Mouse (Mus musculus) CH12.LX (cell line): ENCODE results near the gene 1810046K07Rik. TPM values are rescaled to one million over a fixed set of nuclear protein-coding genes. Genes with fewer than 3 reads are reported as not detected.

Experiments
- DNase-seq: peaks from one replicate; pipeline ENCODE4 v3.0.0-alpha.2; 2013; ENCODE audit errors: extremely low read depth
- H3K27ac ChIP-seq: 2 replicates; pipeline ENCODE4 v1.5.1; 2012; ENCODE audit warnings: low read depth, mild to moderate bottlenecking, control low read depth, moderate library complexity; ENCODE audit not compliant: insufficient read depth
- H3K27me3 ChIP-seq: replicated peaks from 2 replicates; pipeline ENCODE3; 2012; ENCODE audit warnings: inconsistent platforms
- H3K36me3 ChIP-seq, 2 experiments: replicated peaks in 1 of 2; 2 replicates each; pipeline versions ENCODE3 to v1.6.1; 2012; ENCODE audit warnings: inconsistent platforms in 1 of 2, low read length in 1 of 2, mild to moderate bottlenecking in 1 of 2, mixed read lengths in 1 of 2, moderate library complexity in 1 of 2; ENCODE audit not compliant: control insufficient read depth in 1 of 2, insufficient read depth in 1 of 2
- H3K4me1 ChIP-seq, 2 experiments: 2 replicates each; pipeline ENCODE4 v1.6.1; 2012; ENCODE audit warnings: inconsistent platforms in 1 of 2, moderate library complexity in 1 of 2; ENCODE audit not compliant: insufficient read depth in 2 of 2, control insufficient read depth in 1 of 2
- H3K4me2 ChIP-seq: 2 replicates; pipeline ENCODE4 v1.6.1; 2012; ENCODE audit warnings: low read depth, mild to moderate bottlenecking, control low read depth; ENCODE audit not compliant: poor library complexity, insufficient read depth, severe bottlenecking
- H3K4me3 ChIP-seq, 3 experiments: fragments of 150-350 bp in 1 of 3; sonication (generic) in 1 of 3; replicated peaks in 1 of 3; 2 replicates each; pipeline versions ENCODE3 to v1.5.1; 2011 to 2012; ENCODE audit warnings: low read depth in 2 of 3, low read length in 2 of 3, mild to moderate bottlenecking in 2 of 3, moderate library complexity in 2 of 3, control low read depth in 1 of 3, improper control_type of control experiment in 1 of 3, inconsistent platforms in 1 of 3, mixed read lengths in 1 of 3; ENCODE audit not compliant: poor library complexity in 1 of 3
- H3K79me2 ChIP-seq: replicated peaks from 2 replicates; pipeline ENCODE4 v1.6.1; 2012; ENCODE audit warnings: mild to moderate bottlenecking, moderate library complexity; ENCODE audit not compliant: control insufficient read depth, poor library complexity, insufficient read depth, severe bottlenecking; ENCODE audit errors: extremely low read depth
- H3K9ac ChIP-seq: 2 replicates; pipeline ENCODE4 v1.6.1; 2012; ENCODE audit warnings: low read depth, mild to moderate bottlenecking, control low read depth, moderate library complexity; ENCODE audit not compliant: insufficient read depth
- H3K9me3 ChIP-seq: replicated peaks from 2 replicates; pipeline ENCODE3; 2012; ENCODE audit warnings: low read length, inconsistent platforms, mixed read lengths
- CHD1 ChIP-seq: IDR thresholded peaks from 2 replicates; pipeline ENCODE4 v1.6.1; 2012; ENCODE audit warnings: low read depth, low read length, improper control_type of control experiment, inconsistent platforms
- CTCF ChIP-seq, 2 experiments: IDR thresholded peaks in 1 of 2; conservative IDR thresholded peaks in 1 of 2; 2 replicates each; pipeline ENCODE4 v1.5.1; 2011 to 2012; ENCODE audit warnings: low read depth in 2 of 2, low read length in 2 of 2, improper control_type of control experiment in 1 of 2, inconsistent platforms in 1 of 2, mild to moderate bottlenecking in 1 of 2, moderate library complexity in 1 of 2
- E2F4 ChIP-seq: IDR thresholded peaks from 2 replicates; pipeline ENCODE4 v1.6.1; 2011; ENCODE audit warnings: low read depth, low read length, improper control_type of control experiment; ENCODE audit not compliant: insufficient replicate concordance
- ETS1 ChIP-seq: conservative IDR thresholded peaks from 2 replicates; pipeline ENCODE4 v1.6.1; 2012; ENCODE audit warnings: low read depth, mild to moderate bottlenecking, inconsistent platforms, low read length, improper control_type of control experiment, moderate library complexity
- HCFC1 ChIP-seq: IDR thresholded peaks from 2 replicates; pipeline ENCODE4 v1.6.1; 2012; ENCODE audit warnings: low read depth, mild to moderate bottlenecking, inconsistent platforms, low read length, improper control_type of control experiment
- IRF4 ChIP-seq: IDR thresholded peaks from 2 replicates; pipeline ENCODE4 v1.6.1; 2014; ENCODE audit warnings: low read depth, mild to moderate bottlenecking, inconsistent platforms, low read length, improper control_type of control experiment
- JUN ChIP-seq: IDR thresholded peaks from 2 replicates; pipeline ENCODE4 v1.6.1; 2011; ENCODE audit warnings: low read depth, mild to moderate bottlenecking, low read length, improper control_type of control experiment, moderate library complexity; ENCODE audit not compliant: insufficient read depth
- JUND ChIP-seq: conservative IDR thresholded peaks from 2 replicates; pipeline ENCODE4 v1.6.1; 2011; ENCODE audit warnings: low read depth, low read length, improper control_type of control experiment
- KAT2A ChIP-seq: IDR thresholded peaks from 2 replicates; pipeline ENCODE4 v1.6.1; 2012; ENCODE audit warnings: low read length, improper control_type of control experiment, inconsistent platforms; ENCODE audit not compliant: insufficient replicate concordance
- MAFK ChIP-seq: IDR thresholded peaks from 2 replicates; pipeline ENCODE4 v1.6.1; 2011; ENCODE audit warnings: low read length, improper control_type of control experiment; ENCODE audit not compliant: insufficient replicate concordance
- MEF2A ChIP-seq: IDR thresholded peaks from 2 replicates; pipeline ENCODE4 v1.6.1; 2014; ENCODE audit warnings: low read depth, mild to moderate bottlenecking, inconsistent platforms, low read length, improper control_type of control experiment, borderline replicate concordance
- MXI1 ChIP-seq: IDR thresholded peaks from 2 replicates; pipeline ENCODE4 v1.6.1; 2011; ENCODE audit warnings: mild to moderate bottlenecking, low read depth, low read length, improper control_type of control experiment
- NRF1 ChIP-seq: IDR thresholded peaks from 2 replicates; pipeline ENCODE4 v1.6.1; 2014; ENCODE audit warnings: low read depth, mild to moderate bottlenecking, inconsistent platforms, low read length, improper control_type of control experiment, moderate library complexity
- POLR2AphosphoS2 ChIP-seq: IDR thresholded peaks from 2 replicates; pipeline ENCODE4 v1.6.1; 2011; ENCODE audit warnings: low read depth, low read length, improper control_type of control experiment
- RAD21 ChIP-seq: IDR thresholded peaks from 2 replicates; pipeline ENCODE4 v1.6.1; 2011; ENCODE audit warnings: low read depth, mild to moderate bottlenecking, low read length, improper control_type of control experiment, moderate library complexity
- SIN3A ChIP-seq: IDR thresholded peaks from 2 replicates; pipeline ENCODE4 v1.6.1; 2012; ENCODE audit warnings: low read length, improper control_type of control experiment, inconsistent platforms
- SMC3 ChIP-seq: IDR thresholded peaks from 2 replicates; pipeline ENCODE4 v1.6.1; 2011; ENCODE audit warnings: low read depth, low read length, improper control_type of control experiment
- TBP ChIP-seq: conservative IDR thresholded peaks from 2 replicates; pipeline ENCODE4 v1.6.1; 2011; ENCODE audit warnings: low read depth, low read length, improper control_type of control experiment
- UBTF ChIP-seq: IDR thresholded peaks from 2 replicates; pipeline ENCODE4 v1.6.1; 2012; ENCODE audit warnings: low read depth, mild to moderate bottlenecking, inconsistent platforms, low read length, improper control_type of control experiment, moderate library complexity
- USF1 ChIP-seq: IDR thresholded peaks from 2 replicates; pipeline ENCODE4 v1.6.1; 2014; ENCODE audit warnings: low read depth, mild to moderate bottlenecking, inconsistent platforms, low read length, improper control_type of control experiment
- USF2 ChIP-seq: conservative IDR thresholded peaks from 2 replicates; pipeline ENCODE4 v1.6.1; 2011; ENCODE audit warnings: low read depth, low read length, improper control_type of control experiment
- ZC3H11A ChIP-seq: IDR thresholded peaks from 2 replicates; pipeline ENCODE4 v1.6.1; 2012; ENCODE audit warnings: low read depth, mild to moderate bottlenecking, inconsistent platforms, low read length, improper control_type of control experiment
- ZKSCAN1 ChIP-seq: IDR thresholded peaks from 2 replicates; pipeline ENCODE4 v1.6.1; 2012; ENCODE audit warnings: low read depth, inconsistent platforms, low read length, improper control_type of control experiment, borderline replicate concordance
- ZNF384 ChIP-seq: IDR thresholded peaks from 2 replicates; pipeline ENCODE4 v1.6.1; 2012; ENCODE audit warnings: low read depth, low read length, improper control_type of control experiment, inconsistent platforms
- dilution Hi-C: fragments of 300-500 bp; cut with MboI; formaldehyde crosslinking; loops from 2 replicates; pipeline ENCODE4 v1.14.3; 2020; ENCODE audit warnings: low sequenced_read_pairs; ENCODE audit not compliant: extremely low pct_unique_long_range_greater_than_20kb, extremely low pct_ligation_motif_present
- in situ Hi-C: fragments of 300-500 bp; cut with MboI; formaldehyde crosslinking; loops from 3 replicates; pipeline ENCODE4 v1.14.3; 2019; ENCODE audit warnings: low sequenced_read_pairs, low pct_ligation_motif_present, low pct_unique_long_range_greater_than_20kb, mixed read lengths
- polyA plus RNA-seq: library from polyadenylated mRNA; unstranded; fragments of >175 nt; gene quantifications from 2 replicates; pipeline ENCODE4 v1.2.1, GENCODE M21; 2012; ENCODE audit warnings: low read depth; ENCODE audit not compliant: insufficient read length
- total RNA-seq, 2 experiments: library from RNA; depleted of rRNA; stranded (reverse); fragments of 300-350 nt in 1 of 2; fragments of >200 nt in 1 of 2; gene quantifications; 2 replicates each; pipeline ENCODE4 v1.2.3; 2012 to 2014

The 1810046K07Rik gene
- total and polyA plus RNA-seq, 3 experiments = 33.4 to 188 (median 59.9) TPM

DNA sequence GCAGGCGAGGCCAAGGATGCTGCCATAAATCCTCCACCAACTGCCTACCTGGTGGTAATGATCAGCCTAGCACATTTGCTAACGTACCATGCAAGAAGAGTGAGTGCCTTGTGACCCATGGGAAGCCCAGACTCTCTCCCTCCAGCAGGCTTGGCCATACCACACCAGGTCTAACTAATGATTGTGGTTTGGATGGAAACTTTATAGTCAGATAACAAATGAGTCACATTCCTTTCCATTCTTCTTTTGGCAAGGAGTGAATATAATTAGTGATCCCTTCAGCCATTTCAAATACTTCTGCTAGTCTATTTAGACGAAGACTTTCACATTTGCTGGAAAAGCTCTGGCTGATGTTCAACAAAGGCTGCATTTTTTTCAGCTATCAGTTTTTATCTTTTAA, 40.8 kb upstream of the 1810046K07Rik start:
- DNase-seq = no peak
- dilution Hi-C loops (no loop called here), in situ Hi-C loops (no loop called here)
- Histone ChIP-seq H3K36me3 (no peaks in the 10 kb centered on the region), H3K4me3 (no peak overlapping the region), H3K9ac (no peak overlapping the region), H3K4me1 (no peaks in the 10 kb centered on the region), H3K79me2 (no peaks in the 10 kb centered on the region), H3K27me3 (no peaks in the 10 kb centered on the region), H3K4me2 (no peak overlapping the region), H3K27ac (no peak overlapping the region), H3K9me3 (no peaks in the 10 kb centered on the region)
- no peak for TF ChIP-seq TBP
- TF ChIP-seq UBTF = no peak
- TF ChIP-seq SMC3 = no peak
- TF ChIP-seq MAFK = no peak
- TF ChIP-seq RAD21 = no peak
- TF ChIP-seq CTCF (conservative IDR thresholded peaks at IDR 0.05 in 1 of 2, IDR thresholded peaks at IDR 0.05 in 1 of 2; ENCODE audit: low read depth in 2 of 2, low read length in 2 of 2) = no peak
- TF ChIP-seq NRF1 = no peak
- no peak for TF ChIP-seq ETS1
- TF ChIP-seq POLR2AphosphoS2 = no peak
- TF ChIP-seq USF2 = no peak
- TF ChIP-seq CHD1 = no peak
- no peak for TF ChIP-seq E2F4

DNA sequence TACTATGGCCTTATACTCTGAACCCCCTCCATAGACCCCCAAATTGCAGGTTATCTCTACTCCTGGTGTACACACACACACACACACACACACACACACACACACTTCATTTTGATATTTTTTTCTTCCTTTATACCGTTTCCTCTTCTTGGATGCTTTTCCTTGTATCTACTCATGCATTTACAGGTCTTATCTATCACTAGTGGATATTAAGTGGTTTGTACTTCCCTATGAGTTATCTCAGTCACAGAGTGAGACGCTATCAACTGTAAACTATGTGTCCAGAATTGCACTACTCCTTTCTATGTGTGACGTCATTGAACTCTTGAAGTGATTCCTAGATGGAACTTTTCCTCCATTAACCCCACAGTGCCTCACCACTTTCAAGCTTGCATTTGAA, 38.4 kb upstream of the 1810046K07Rik start:
- DNase-seq = no peak
- H3K9ac ChIP-seq = no peak overlapping the region
- no peak overlapping the region for H3K4me2 ChIP-seq
- H3K27me3 ChIP-seq = no peaks in the 10 kb centered on the region
- H3K4me1 ChIP-seq = no peaks in the 10 kb centered on the region
- no peak overlapping the region for H3K4me3 ChIP-seq
- TF ChIP-seq USF1 = no peak
- no peak for TF ChIP-seq IRF4
- TF ChIP-seq CHD1 = no peak
- no peak for TF ChIP-seq MEF2A
- no peak for TF ChIP-seq USF2
- TF ChIP-seq ZKSCAN1 = no peak
- no peak for TF ChIP-seq JUN
- no peak for TF ChIP-seq ZNF384
- no peak for TF ChIP-seq MXI1
- no peak for TF ChIP-seq JUND
- no peak for TF ChIP-seq HCFC1
- no peak for TF ChIP-seq SMC3
- TF ChIP-seq SIN3A = no peak
- no peak for TF ChIP-seq TBP
- no peak for TF ChIP-seq E2F4
- TF ChIP-seq ZC3H11A = no peak
- no peak for TF ChIP-seq KAT2A
- dilution Hi-C loops = no loop called here
- in situ Hi-C loops = no loop called here
- H3K27ac ChIP-seq = no peak overlapping the region
- no peaks in the 10 kb centered on the region for H3K79me2 ChIP-seq
- H3K36me3 ChIP-seq = no peaks in the 10 kb centered on the region
- no peaks in the 10 kb centered on the region for H3K9me3 ChIP-seq
